Mouse (Mus musculus) hindbrain, embryonic 13.5 days (tissue): ENCODE results near the gene Xab2. TPM values are rescaled to one million over a fixed set of nuclear protein-coding genes. Genes with fewer than 3 reads are reported as not detected.
"Not testable (repeated sequence)": the region's sequence is repeated elsewhere in the genome, so short reads cannot be mapped to it uniquely, and the experiment has no call there.

Experiments used
- ATAC-seq: fragments of 200-750 bp; cut with Nextera tagmentation; 2 replicates; pipeline ENCODE4 v1.8.0; 2017; ENCODE audit warnings: moderate TSS enrichment; ENCODE audit not compliant: low FRiP score
- H3K27ac ChIP-seq: fragments of 300-500 bp; sonication (generic); 2 replicates; pipeline ENCODE4 v1.5.1; 2015; ENCODE audit warnings: inconsistent platforms, mild to moderate bottlenecking, moderate library complexity
- H3K27me3 ChIP-seq: fragments of 300-500 bp; sonication (generic); 2 replicates; pipeline ENCODE4 v1.6.1; 2015; ENCODE audit warnings: mild to moderate bottlenecking, inconsistent platforms
- H3K36me3 ChIP-seq: fragments of 300-500 bp; sonication (generic); 2 replicates; pipeline ENCODE4 v1.6.1; 2015; ENCODE audit warnings: mild to moderate bottlenecking, inconsistent platforms
- H3K4me1 ChIP-seq: fragments of 300-500 bp; sonication (generic); replicated peaks from 2 replicates; pipeline ENCODE4 v1.6.1; 2015; ENCODE audit warnings: inconsistent platforms
- H3K4me2 ChIP-seq: fragments of 300-500 bp; sonication (generic); 2 replicates; pipeline ENCODE4 v1.6.1; 2015; ENCODE audit warnings: inconsistent platforms, mild to moderate bottlenecking, moderate library complexity
- H3K4me3 ChIP-seq: fragments of 300-500 bp; sonication (generic); 2 replicates; pipeline ENCODE4 v1.5.1; 2015; ENCODE audit warnings: mild to moderate bottlenecking, inconsistent platforms
- H3K9ac ChIP-seq: fragments of 300-500 bp; sonication (generic); 2 replicates; pipeline ENCODE4 v1.6.1; 2015; ENCODE audit warnings: mild to moderate bottlenecking, inconsistent platforms
- H3K9me3 ChIP-seq: fragments of 300-500 bp; sonication (generic); 2 replicates; pipeline ENCODE4 v1.6.1; 2016; ENCODE audit warnings: inconsistent platforms
- WGBS: fragments of 180-500 bp; shearing (Covaris S2); methylation state at CpG from one replicate; pipeline ENCODE4 v1.1.7; 2015; 5-methylcytosine and 5-hydroxymethylcytosine counted together
- polyA plus RNA-seq: library from polyadenylated mRNA; unstranded; fragments of >200 nt; fragmentation: Nextera tagmentation; extraction: Ambion mirVana; gene quantifications from 2 replicates; pipeline ENCODE4 v1.2.1, GENCODE M21; 2015

Gene Xab2
- polyA plus RNA-seq, 1 experiment from 2014 or later: 52.1 TPM

DNA sequence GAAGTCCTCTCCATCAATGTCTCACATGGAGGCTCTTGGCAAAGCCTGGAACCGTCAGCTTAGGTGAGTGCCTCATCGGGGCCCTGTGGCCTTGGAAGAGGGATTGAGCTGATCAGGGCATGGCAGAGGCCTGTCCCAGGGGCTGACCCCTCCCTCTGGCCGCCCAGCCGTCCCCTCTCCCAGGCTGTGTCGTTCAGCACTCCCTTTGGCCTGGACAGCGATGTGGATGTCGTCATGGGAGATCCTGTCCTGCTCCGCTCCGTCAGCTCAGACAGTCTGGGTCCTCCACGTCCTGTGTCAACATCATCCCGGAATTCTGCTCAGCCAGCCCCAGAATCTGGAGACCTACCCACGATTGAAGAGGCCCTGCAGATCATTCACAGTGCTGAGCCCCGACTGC, 17.7 kb downstream of the Xab2 start:
- 80% methylated on average over 13 of the region's 13 CpGs for WGBS
- ATAC-seq: no peak
- peaks cover 99% of the 10 kb centered on the region for H3K36me3 ChIP-seq

DNA sequence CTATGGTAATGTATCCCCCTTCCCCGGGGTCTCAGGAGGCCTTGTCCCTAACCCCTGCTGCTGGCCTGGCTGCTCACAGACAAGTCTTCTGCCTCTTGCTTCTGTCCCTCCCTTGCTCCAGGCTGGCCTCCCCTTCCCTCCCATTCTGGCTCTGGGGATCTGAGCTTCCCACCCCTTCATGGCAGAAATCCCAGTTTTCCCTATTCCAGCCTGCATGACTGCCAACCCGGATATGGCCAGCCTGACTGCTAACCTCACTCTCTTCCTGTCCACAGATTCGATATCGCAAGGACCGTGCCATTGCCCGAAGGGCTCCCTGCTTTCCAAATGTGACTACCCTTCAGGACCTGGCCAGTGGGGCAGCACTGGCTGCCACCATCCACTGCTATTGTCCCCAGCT, 20.7 kb downstream of the Xab2 start:
- Histone ChIP-seq H3K9ac (no peak overlapping the region), H3K36me3 (peaks cover 77% of the 10 kb centered on the region), H3K4me2 (no peak overlapping the region), H3K4me3 (no peak overlapping the region), H3K27ac (no peak overlapping the region), H3K9me3 (no peaks in the 10 kb centered on the region), H3K27me3 (no peaks in the 10 kb centered on the region), H3K4me1 (no peaks in the 10 kb centered on the region)
- no peak for ATAC-seq
- 88% methylated on average over 6 of the region's 6 CpGs for WGBS

More for the DNA sequence above, 17.7 kb downstream of the Xab2 start:
- Histone ChIP-seq H3K9ac (no peak overlapping the region), H3K4me2 (no peak overlapping the region), H3K27ac (no peak overlapping the region), H3K9me3 (no peaks in the 10 kb centered on the region), H3K27me3 (no peaks in the 10 kb centered on the region), H3K4me3 (no peak overlapping the region), H3K4me1 (no peaks in the 10 kb centered on the region)

DNA sequence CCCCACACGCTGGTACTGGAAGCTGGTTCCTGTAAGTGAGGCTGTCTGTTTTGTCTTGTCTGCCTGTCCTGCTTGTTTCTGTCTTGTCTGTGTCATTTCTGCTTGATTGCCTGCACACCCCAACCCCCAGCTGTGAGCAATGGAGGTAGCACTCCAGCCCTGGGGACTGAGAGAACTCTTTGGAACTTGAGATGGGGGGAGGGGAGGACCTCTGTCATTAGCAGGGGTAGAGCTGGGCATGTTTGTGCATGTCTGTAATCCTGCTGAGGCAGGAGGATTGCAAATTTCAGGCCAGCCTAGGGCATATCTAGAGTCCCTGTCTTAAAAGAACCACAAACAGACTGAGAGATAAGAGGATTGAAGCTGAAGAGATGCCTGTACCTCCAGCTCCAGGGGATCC, 21.9 kb downstream of the Xab2 start:
- no peak overlapping the region for H3K4me2 ChIP-seq
- no peak overlapping the region for H3K4me3 ChIP-seq
- no peak overlapping the region for H3K27ac ChIP-seq
- H3K36me3 ChIP-seq: peaks cover 65% of the 10 kb centered on the region
- no peak for ATAC-seq
- H3K9me3 ChIP-seq: no peaks in the 10 kb centered on the region
- H3K4me1 ChIP-seq: no peaks in the 10 kb centered on the region
- no peaks in the 10 kb centered on the region for H3K27me3 ChIP-seq
- H3K9ac ChIP-seq: no peak overlapping the region
- WGBS: 75% methylated on average over 1 of the region's 1 CpGs

DNA sequence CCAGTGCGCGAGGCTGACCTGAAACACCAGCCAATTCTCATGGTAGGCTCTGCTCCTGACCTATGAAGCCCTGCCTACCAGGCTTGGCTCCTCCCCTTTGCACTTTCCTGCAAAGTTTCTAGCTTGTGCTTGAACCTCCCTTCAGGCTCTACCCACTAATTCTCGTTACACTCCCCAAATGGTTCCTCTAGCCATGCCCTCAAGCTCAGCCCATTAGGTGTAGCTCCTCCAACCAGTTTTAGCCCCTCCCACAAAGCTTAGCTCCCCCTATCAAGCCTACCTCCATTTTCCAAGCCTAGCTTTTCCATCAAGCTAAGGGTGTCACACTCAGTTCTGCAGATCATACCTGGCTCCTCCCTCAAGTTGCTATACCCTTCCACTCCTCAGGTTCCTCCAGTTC, 23.1 kb downstream of the Xab2 start:
- Histone ChIP-seq H3K9ac (no peak overlapping the region), H3K27ac (no peak overlapping the region), H3K4me1 (peaks cover 2% of the 10 kb centered on the region), H3K4me3 (no peak overlapping the region), H3K9me3 (no peaks in the 10 kb centered on the region), H3K36me3 (peaks cover 54% of the 10 kb centered on the region), H3K4me2 (no peak overlapping the region), H3K27me3 (no peaks in the 10 kb centered on the region)
- WGBS: 92% methylated on average over 3 of the region's 3 CpGs
- no peak for ATAC-seq

DNA sequence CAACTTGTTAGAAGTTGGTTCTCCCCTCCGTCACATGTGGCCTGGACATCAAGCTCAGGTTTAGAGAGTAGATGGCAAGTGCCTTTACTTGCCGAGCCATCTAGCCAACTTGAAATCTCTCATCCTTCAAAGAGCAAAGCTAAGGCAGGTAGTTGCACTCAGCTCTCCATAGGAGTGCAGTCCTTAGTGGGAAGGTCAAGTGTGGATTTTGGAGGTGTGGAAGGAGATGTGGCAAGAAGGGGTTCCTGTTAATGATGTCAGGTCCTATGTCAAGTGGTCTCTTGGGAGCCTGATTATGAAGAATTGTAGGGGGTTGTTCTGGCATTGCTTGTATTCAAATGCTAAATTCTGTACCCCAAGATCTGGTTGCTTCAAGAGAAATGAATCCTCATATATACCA, 26.6 kb downstream of the Xab2 start:
- Histone ChIP-seq H3K27ac (no peak overlapping the region), H3K9ac (no peak overlapping the region), H3K27me3 (no peaks in the 10 kb centered on the region), H3K4me3 (no peak overlapping the region), H3K9me3 (no peaks in the 10 kb centered on the region), H3K4me1 (peaks cover 6% of the 10 kb centered on the region), H3K36me3 (peaks cover 19% of the 10 kb centered on the region), H3K4me2 (no peak overlapping the region)
- 94% methylated on average over 2 of the region's 2 CpGs for WGBS
- no peak for ATAC-seq

DNA sequence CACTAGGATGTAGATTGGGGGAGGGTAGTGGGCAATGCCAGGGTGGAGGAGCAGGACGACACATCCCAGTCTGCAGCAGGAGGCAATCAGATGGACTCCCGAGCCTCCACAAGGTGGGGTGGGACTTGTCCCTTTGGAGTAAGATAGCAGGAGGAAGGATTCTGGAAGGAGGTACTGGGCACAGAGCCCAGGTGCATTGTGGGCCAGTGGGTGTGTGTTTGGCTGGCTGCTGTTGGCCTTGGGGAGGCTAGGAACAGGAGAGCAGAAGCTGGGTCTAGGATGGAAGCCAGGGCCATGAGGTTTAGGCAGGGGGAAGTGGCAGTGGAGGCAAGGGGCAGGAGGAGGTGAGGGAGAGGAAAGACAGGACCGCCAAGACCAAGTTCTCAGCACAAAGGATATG, 27.6 kb downstream of the Xab2 start:
- 70% methylated on average over 3 of the region's 3 CpGs for WGBS
- no peak overlapping the region for H3K27ac ChIP-seq
- no peak for ATAC-seq
- H3K4me2 ChIP-seq: no peak overlapping the region
- H3K9ac ChIP-seq: no peak overlapping the region
- peaks cover 9% of the 10 kb centered on the region for H3K36me3 ChIP-seq
- peaks cover 14% of the 10 kb centered on the region for H3K4me1 ChIP-seq
- H3K4me3 ChIP-seq: no peak overlapping the region
- H3K9me3 ChIP-seq: no peaks in the 10 kb centered on the region
- no peaks in the 10 kb centered on the region for H3K27me3 ChIP-seq

DNA sequence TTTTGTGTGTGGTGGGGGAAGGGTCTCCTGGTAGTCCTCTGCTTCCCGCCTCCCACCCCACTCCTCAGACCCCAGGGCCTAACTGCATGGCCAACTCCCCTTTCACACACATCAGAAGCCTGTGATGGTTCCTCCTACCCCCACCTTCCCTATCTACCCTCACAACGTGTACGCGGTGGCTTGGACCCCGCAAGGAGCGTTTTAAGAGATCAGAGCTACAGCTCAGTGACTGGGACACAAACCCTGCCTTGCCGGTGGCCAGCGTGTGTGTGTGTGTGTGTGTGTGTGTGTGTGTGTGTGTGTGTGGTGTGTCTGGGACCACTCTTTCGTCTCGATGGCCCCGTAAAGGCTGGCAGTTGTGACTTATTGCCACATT, 32.9 kb downstream of the Xab2 start:
- Histone ChIP-seq H3K36me3 (no peaks in the 10 kb centered on the region), H3K4me3 (peak overlapping the region; percentile 86), H3K4me2 (peak overlapping the region; percentile 67), H3K9me3 (no peaks in the 10 kb centered on the region), H3K27me3 (no peaks in the 10 kb centered on the region), H3K9ac (peak overlapping the region; percentile 88), H3K4me1 (peaks cover 13% of the 10 kb centered on the region), H3K27ac (peak overlapping the region; percentile 93)
- ATAC-seq: peak; percentile 68
- 5% methylated on average over 11 of the region's 11 CpGs for WGBS

DNA sequence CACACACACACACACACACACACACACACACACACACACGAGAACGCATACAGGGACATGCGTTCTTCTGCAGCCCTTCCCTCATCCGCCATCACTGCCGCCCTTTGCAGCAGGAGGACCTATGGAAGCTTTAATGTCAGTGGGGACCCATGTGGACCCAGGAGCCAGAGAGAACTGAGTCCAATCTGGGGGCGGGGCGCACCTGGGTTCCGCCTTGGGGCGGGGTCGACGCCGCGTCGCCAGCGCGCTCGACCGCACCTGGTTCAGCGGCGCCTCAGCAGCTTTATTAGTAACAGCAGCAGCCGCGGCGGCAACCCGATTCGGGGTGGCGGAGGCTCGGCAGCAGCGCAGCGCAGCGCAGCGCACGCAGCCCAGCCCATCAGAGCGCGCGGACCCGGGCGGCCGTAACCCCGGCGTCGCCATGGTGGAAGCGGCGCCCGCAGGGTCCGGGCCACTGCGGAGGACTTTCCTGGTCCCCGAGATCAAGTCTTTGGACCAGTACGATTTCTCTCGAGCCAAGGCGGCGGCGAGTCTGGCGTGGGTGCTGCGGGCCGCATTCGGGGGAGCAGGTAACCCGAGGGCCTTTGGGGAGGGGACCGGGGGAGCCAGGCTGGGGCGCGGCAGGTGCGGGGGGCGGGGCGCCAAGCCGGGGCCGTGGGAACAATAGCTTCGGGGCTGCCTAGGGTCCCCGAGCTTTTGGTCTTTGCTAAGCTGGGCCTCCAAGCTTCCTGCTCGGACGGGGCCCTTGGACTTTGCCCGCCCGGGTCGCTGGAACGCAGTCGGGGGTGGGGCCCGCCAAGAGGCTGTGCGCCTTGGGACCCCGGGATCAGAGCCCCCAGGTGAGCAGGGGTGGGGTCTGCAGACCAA, 33.5 kb downstream of the Xab2 start:
- Histone ChIP-seq H3K4me2 (peak overlapping the region; percentile 67), H3K27ac (peak overlapping the region; percentile 93), H3K9me3 (no peaks in the 10 kb centered on the region), H3K36me3 (no peaks in the 10 kb centered on the region), H3K4me1 (peaks cover 8% of the 10 kb centered on the region), H3K9ac (peak overlapping the region; percentile 88), H3K27me3 (no peaks in the 10 kb centered on the region), H3K4me3 (peak overlapping the region; percentile 86)
- WGBS: under 1% methylated on average over 67 of the region's 77 CpGs
- peak; percentile 82 for ATAC-seq

DNA sequence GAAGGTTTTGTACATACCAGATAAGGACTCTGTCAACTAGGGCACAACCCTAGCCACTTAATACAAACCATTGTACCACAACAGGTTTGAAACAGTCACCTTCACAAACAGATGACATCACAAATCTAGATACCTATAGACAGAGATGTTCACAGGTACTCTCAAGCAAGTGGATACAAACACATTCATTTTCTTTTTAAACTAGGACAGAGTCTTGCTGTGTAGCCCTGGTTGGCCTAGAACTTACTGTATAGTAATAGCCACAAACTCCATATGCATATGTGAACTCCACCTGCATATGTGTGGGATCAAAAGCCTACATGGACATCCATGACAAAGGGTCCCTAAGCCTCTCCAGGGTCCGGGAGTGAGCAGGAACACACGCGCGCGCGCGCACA, 34.1 kb downstream of the Xab2 start, which contains the start of gene Camsap3:
Gene Camsap3 (plus strand): TSS at position 301 of the 398 bp plus-strand sequence.
- no peaks in the 10 kb centered on the region for H3K9me3 ChIP-seq
- ATAC-seq: 0 out of 2 replicates have a peak, but pooled peaks have one; percentile 0

DNA sequence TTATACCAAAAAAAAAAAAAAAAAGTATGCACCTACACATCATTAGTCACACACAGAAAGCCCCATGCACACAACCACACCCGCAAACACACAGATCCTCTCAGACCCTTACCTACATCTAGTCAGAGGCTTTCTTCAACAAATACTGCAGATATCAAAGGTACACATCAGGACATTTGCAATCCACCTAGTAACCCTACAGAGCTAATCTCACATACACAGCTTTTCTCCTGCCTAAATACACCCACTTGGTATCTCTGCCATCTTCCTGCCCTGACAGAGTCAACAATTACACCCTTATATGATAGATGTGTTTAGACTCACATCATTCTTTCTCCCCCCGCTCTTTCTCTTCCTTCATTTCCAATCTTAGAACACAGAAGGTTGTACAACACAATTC, 34.7 kb downstream of the Xab2 start:
- 99% methylated on average over 2 of the region's 2 CpGs for WGBS
- no peaks in the 10 kb centered on the region for H3K9me3 ChIP-seq
- H3K4me2 ChIP-seq: no peak overlapping the region
- no peak overlapping the region for H3K9ac ChIP-seq
- no peak overlapping the region for H3K27ac ChIP-seq
- ATAC-seq: no peak
- H3K36me3 ChIP-seq: no peaks in the 10 kb centered on the region
- H3K27me3 ChIP-seq: no peaks in the 10 kb centered on the region
- peaks cover 8% of the 10 kb centered on the region for H3K4me1 ChIP-seq
- H3K4me3 ChIP-seq: no peak overlapping the region

More for the DNA sequence above, 34.1 kb downstream of the Xab2 start, which contains the start of gene Camsap3:
- Histone ChIP-seq H3K27me3 (no peaks in the 10 kb centered on the region), H3K36me3 (no peaks in the 10 kb centered on the region), H3K9ac (peak within 1 kb of the TSS; percentile 88), H3K4me1 (peaks cover 8% of the 10 kb centered on the region), H3K4me2 (peak within 1 kb of the TSS; percentile 67), H3K27ac (peak within 1 kb of the TSS; percentile 93), H3K4me3 (peak within 1 kb of the TSS; percentile 86)
- WGBS: 8% methylated on average over 7 of the region's 7 CpGs

DNA sequence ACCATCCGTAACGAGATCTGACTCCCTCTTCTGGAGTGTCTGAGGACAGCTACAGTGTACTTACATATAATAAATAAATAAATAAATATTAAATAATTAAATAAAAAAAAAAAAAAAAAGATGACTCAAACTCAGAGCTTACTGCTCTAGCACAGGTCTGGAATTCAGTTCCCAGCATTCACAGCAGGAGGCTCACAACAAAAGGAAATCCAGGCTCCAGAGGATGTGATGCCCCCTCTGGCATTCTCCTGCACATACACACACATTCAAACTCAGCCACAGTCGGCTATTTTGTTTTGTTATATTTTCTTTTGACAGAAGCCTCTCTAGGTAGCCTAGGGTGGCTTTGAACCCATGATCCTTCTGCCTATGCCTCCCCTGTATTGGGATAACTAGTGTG, 39.2 kb downstream of the Xab2 start:
- not testable (repeated sequence) for H3K4me3 ChIP-seq, H3K4me2 ChIP-seq, H3K27me3 ChIP-seq, H3K9me3 ChIP-seq, H3K4me1 ChIP-seq, ATAC-seq, H3K36me3 ChIP-seq, H3K9ac ChIP-seq, H3K27ac ChIP-seq
- WGBS: 82% methylated on average over 2 of the region's 3 CpGs

DNA sequence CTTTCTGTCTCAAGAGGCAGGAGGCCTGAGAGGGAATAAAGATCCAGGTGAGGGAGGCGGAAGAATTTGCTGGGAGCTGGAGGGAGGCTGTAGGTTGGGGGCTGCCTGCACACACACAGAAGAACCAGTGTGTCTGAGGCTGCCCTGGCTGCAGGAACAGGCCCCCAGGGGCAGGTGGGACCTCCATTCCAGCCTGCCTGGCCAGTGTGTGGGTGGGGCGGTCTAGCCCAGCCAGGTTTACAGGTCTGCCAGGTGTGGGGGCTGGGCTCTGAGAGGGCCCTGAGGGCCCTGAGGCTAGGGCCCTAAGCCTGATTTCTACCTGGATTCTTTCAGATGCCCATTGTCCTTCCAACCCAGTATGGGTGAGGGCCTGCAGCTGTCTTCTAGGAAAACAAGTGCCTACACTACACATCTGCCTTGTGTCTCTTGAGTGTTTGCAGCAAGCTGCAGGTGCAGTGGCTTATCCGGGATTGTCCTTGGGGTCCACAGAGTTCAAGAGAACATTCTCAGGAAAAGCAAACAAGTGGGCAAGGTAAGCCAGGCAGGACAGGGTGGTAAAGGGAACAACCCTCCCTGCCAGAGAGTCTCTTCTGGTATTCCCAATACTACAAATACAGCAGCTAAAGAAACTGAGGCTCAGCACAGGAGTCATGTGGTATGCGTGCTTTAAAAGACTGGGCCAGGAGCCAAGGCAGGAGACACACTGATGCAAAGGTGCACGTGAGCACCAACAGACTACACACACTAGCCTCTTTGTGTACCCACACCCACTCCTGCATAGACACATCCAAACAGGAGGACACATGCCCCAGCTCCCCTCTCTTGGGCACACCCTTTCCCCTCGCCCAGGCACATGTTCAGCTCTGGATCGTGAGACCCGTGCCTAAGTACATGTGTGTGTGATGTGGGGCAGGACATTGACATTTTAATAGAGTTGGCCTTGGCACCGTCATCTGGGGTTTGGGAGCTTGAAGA, 41.4 kb downstream of the Xab2 start:
- no peak overlapping the region for H3K4me2 ChIP-seq
- H3K4me3 ChIP-seq: no peak overlapping the region
- H3K27ac ChIP-seq: no peak overlapping the region
- H3K4me1 ChIP-seq: no peaks in the 10 kb centered on the region
- H3K9me3 ChIP-seq: no peaks in the 10 kb centered on the region
- H3K9ac ChIP-seq: no peak overlapping the region
- 87% methylated on average over 9 of the region's 9 CpGs for WGBS
- no peak for ATAC-seq
- H3K36me3 ChIP-seq: no peaks in the 10 kb centered on the region
- H3K27me3 ChIP-seq: no peaks in the 10 kb centered on the region
